Mouse (Mus musculus) ES-E14 (cell line): ENCODE results near the gene Zfp46.

Experiments used
- CHD2 ChIP-seq: IDR thresholded peaks from 2 replicates; pipeline ENCODE4 v1.6.1; 2014; ENCODE audit warnings: mild to moderate bottlenecking, low read depth, low read length, inconsistent platforms
- HCFC1 ChIP-seq: IDR thresholded peaks from 2 replicates; pipeline ENCODE4 v1.6.1; 2012; ENCODE audit warnings: low read length, inconsistent platforms, borderline replicate concordance; ENCODE audit not compliant: insufficient read depth
- MAFK ChIP-seq: IDR thresholded peaks from 2 replicates; pipeline ENCODE4 v1.6.1; 2014; ENCODE audit warnings: mild to moderate bottlenecking, low read depth, low read length, inconsistent platforms; ENCODE audit not compliant: insufficient read depth
- ZC3H11A ChIP-seq: IDR thresholded peaks from 2 replicates; pipeline ENCODE4 v1.6.1; 2012; ENCODE audit warnings: low read depth, mild to moderate bottlenecking, inconsistent platforms, low read length, borderline replicate concordance
- ZNF384 ChIP-seq: IDR thresholded peaks from 2 replicates; pipeline ENCODE4 v1.6.1; 2012; ENCODE audit warnings: low read depth, low read length, inconsistent platforms

GRCm38 (mm10) chr4:136240123-136240522, 44.4 kb upstream of the Zfp46 start:
- TF ChIP-seq CHD2: no peak
- no peak for TF ChIP-seq ZC3H11A
- no peak for TF ChIP-seq HCFC1
- no peak for TF ChIP-seq ZNF384
- TF ChIP-seq MAFK: no peak
